Mouse (Mus musculus) hindbrain, embryonic 12.5 days (tissue): ENCODE data around the gene Lrp2. TPM values are rescaled to one million over a fixed set of nuclear protein-coding genes. Genes with fewer than 3 reads are reported as not detected.

Source experiments
- ATAC-seq: fragments of 200-750 bp; cut with Nextera tagmentation; 2 replicates; pipeline ENCODE4 v1.8.0; 2017; ENCODE audit warnings: moderate TSS enrichment; ENCODE audit not compliant: low FRiP score
- H3K27ac ChIP-seq: fragments of 300-500 bp; sonication (generic); 2 replicates; pipeline ENCODE4 v1.5.1; 2016; ENCODE audit warnings: mild to moderate bottlenecking
- H3K27me3 ChIP-seq: fragments of 300-500 bp; sonication (generic); 2 replicates; pipeline ENCODE4 v1.6.1; 2016; ENCODE audit warnings: mild to moderate bottlenecking
- H3K36me3 ChIP-seq: fragments of 300-500 bp; sonication (generic); 2 replicates; pipeline ENCODE4 v1.6.1; 2016; ENCODE audit warnings: mild to moderate bottlenecking
- H3K4me1 ChIP-seq: fragments of 300-500 bp; sonication (generic); 2 replicates; pipeline ENCODE4 v1.6.1; 2016
- H3K4me2 ChIP-seq: fragments of 300-500 bp; sonication (generic); replicated peaks from 2 replicates; pipeline ENCODE4 v1.6.1; 2016; ENCODE audit warnings: mild to moderate bottlenecking
- H3K4me3 ChIP-seq: fragments of 300-500 bp; sonication (generic); 2 replicates; pipeline ENCODE4 v1.5.1; 2016; ENCODE audit warnings: mild to moderate bottlenecking
- H3K9ac ChIP-seq: fragments of 300-500 bp; sonication (generic); 2 replicates; pipeline ENCODE4 v1.6.1; 2016; ENCODE audit warnings: mild to moderate bottlenecking, moderate library complexity
- H3K9me3 ChIP-seq: fragments of 300-500 bp; sonication (generic); replicated peaks from 2 replicates; pipeline ENCODE4 v1.6.1; 2016; ENCODE audit warnings: mild to moderate bottlenecking
- WGBS: fragments of 180-500 bp; shearing (Covaris S2); methylation state at CpG from one replicate; pipeline ENCODE4 v1.1.7; 2016; 5-methylcytosine and 5-hydroxymethylcytosine counted together
- polyA plus RNA-seq: library from polyadenylated mRNA; unstranded; fragments of >200 nt; fragmentation: Nextera tagmentation; extraction: Ambion mirVana; gene quantifications from 2 replicates; pipeline ENCODE4 v1.2.1, GENCODE M21; 2016

Gene Lrp2
- polyA plus RNA-seq, 1 experiment from 2014 or later = 3.2 TPM

GRCm38 (mm10) chr2:69475177-69475576, 110.7 kb downstream of the Lrp2 start:
- Histone ChIP-seq H3K4me2 (no peak overlapping the region), H3K4me3 (no peak overlapping the region), H3K4me1 (no peaks in the 10 kb centered on the region), H3K9me3 (no peaks in the 10 kb centered on the region), H3K36me3 (no peaks in the 10 kb centered on the region), H3K9ac (no peak overlapping the region), H3K27ac (no peak overlapping the region), H3K27me3 (no peaks in the 10 kb centered on the region)
- WGBS = 90% methylated on average over 9 of the region's 9 CpGs
- no peak for ATAC-seq

GRCm38 (mm10) chr2:69471837-69472236, 114.0 kb downstream of the Lrp2 start:
- Histone ChIP-seq H3K9me3 (no peaks in the 10 kb centered on the region), H3K4me3 (no peak overlapping the region), H3K9ac (no peak overlapping the region), H3K27ac (no peak overlapping the region), H3K27me3 (no peaks in the 10 kb centered on the region), H3K4me1 (no peaks in the 10 kb centered on the region), H3K36me3 (no peaks in the 10 kb centered on the region), H3K4me2 (no peak overlapping the region)
- no peak for ATAC-seq
- 89% methylated on average over 4 of the region's 4 CpGs for WGBS

GRCm38 (mm10) chr2:69463609-69464008, 122.3 kb downstream of the Lrp2 start:
- no peak overlapping the region for H3K9ac ChIP-seq
- H3K27ac ChIP-seq = no peak overlapping the region
- 0 out of 2 replicates have a peak, but pooled peaks cover 4% of the 10 kb centered on the region for H3K36me3 ChIP-seq
- 88% methylated on average over 6 of the region's 6 CpGs for WGBS
- H3K4me1 ChIP-seq = no peaks in the 10 kb centered on the region
- no peak overlapping the region for H3K4me2 ChIP-seq
- no peaks in the 10 kb centered on the region for H3K27me3 ChIP-seq
- no peaks in the 10 kb centered on the region for H3K9me3 ChIP-seq
- no peak for ATAC-seq
- H3K4me3 ChIP-seq = no peak overlapping the region

- WGBS = 88% methylated on average over 17 of the region's 17 CpGs
- ATAC-seq = no peak
- H3K27ac ChIP-seq = no peak overlapping the region
Measured at GRCm38 (mm10) chr2:69459481-69459880, 126.4 kb downstream of the Lrp2 start.

GRCm38 (mm10) chr2:69451128-69451527, 134.7 kb downstream of the Lrp2 start:
- H3K27ac ChIP-seq = no peak overlapping the region
- H3K9me3 ChIP-seq = no peaks in the 10 kb centered on the region
- no peak overlapping the region for H3K9ac ChIP-seq
- no peak overlapping the region for H3K4me2 ChIP-seq
- H3K27me3 ChIP-seq = no peaks in the 10 kb centered on the region
- 91% methylated on average over 5 of the region's 5 CpGs for WGBS
- H3K4me1 ChIP-seq = no peaks in the 10 kb centered on the region
- no peak overlapping the region for H3K4me3 ChIP-seq
- no peaks in the 10 kb centered on the region for H3K36me3 ChIP-seq
- ATAC-seq = no peak

More at GRCm38 (mm10) chr2:69459481-69459880, 126.4 kb downstream of the Lrp2 start:
- Histone ChIP-seq H3K9ac (no peak overlapping the region), H3K4me1 (no peaks in the 10 kb centered on the region), H3K4me2 (no peak overlapping the region), H3K9me3 (no peaks in the 10 kb centered on the region), H3K4me3 (no peak overlapping the region), H3K36me3 (0 out of 2 replicates have a peak, but pooled peaks cover 4% of the 10 kb centered on the region), H3K27me3 (no peaks in the 10 kb centered on the region)

- Histone ChIP-seq H3K4me3 (no peak overlapping the region), H3K9me3 (no peaks in the 10 kb centered on the region), H3K27me3 (no peaks in the 10 kb centered on the region), H3K36me3 (no peaks in the 10 kb centered on the region), H3K9ac (no peak overlapping the region), H3K27ac (no peak overlapping the region), H3K4me1 (no peaks in the 10 kb centered on the region), H3K4me2 (no peak overlapping the region)
- ATAC-seq = no peak
- 94% methylated on average over 4 of the region's 4 CpGs for WGBS
Measured at GRCm38 (mm10) chr2:69448581-69448980, 137.3 kb downstream of the Lrp2 start.

GRCm38 (mm10) chr2:69445896-69446472, 139.9 kb downstream of the Lrp2 start:
- 76% methylated on average over 4 of the region's 4 CpGs for WGBS
- no peaks in the 10 kb centered on the region for H3K4me1 ChIP-seq
- ATAC-seq = no peak
- H3K4me3 ChIP-seq = no peak overlapping the region
- no peaks in the 10 kb centered on the region for H3K36me3 ChIP-seq
- no peaks in the 10 kb centered on the region for H3K9me3 ChIP-seq
- H3K27me3 ChIP-seq = no peaks in the 10 kb centered on the region
- no peak overlapping the region for H3K27ac ChIP-seq
- H3K9ac ChIP-seq = no peak overlapping the region
- no peak overlapping the region for H3K4me2 ChIP-seq

GRCm38 (mm10) chr2:69441656-69442055, 144.2 kb downstream of the Lrp2 start:
- Histone ChIP-seq H3K36me3 (no peaks in the 10 kb centered on the region), H3K27me3 (no peaks in the 10 kb centered on the region), H3K4me2 (no peak overlapping the region), H3K9me3 (no peaks in the 10 kb centered on the region), H3K4me3 (no peak overlapping the region), H3K9ac (no peak overlapping the region), H3K27ac (no peak overlapping the region), H3K4me1 (no peaks in the 10 kb centered on the region)
- no peak for ATAC-seq
- 79% methylated on average over 3 of the region's 3 CpGs for WGBS

- Histone ChIP-seq H3K9me3 (no peaks in the 10 kb centered on the region), H3K27me3 (no peaks in the 10 kb centered on the region), H3K27ac (no peak overlapping the region), H3K4me1 (no peaks in the 10 kb centered on the region), H3K4me3 (no peak overlapping the region), H3K4me2 (no peak overlapping the region), H3K36me3 (0 out of 2 replicates have a peak, but pooled peaks cover 2% of the 10 kb centered on the region), H3K9ac (no peak overlapping the region)
- ATAC-seq = no peak
- WGBS = 35% methylated on average over 3 of the region's 3 CpGs
Measured at GRCm38 (mm10) chr2:69428116-69428515, 157.7 kb downstream of the Lrp2 start.

GRCm38 (mm10) chr2:69427141-69427540, 158.7 kb downstream of the Lrp2 start:
- H3K27me3 ChIP-seq = no peaks in the 10 kb centered on the region
- no peak overlapping the region for H3K4me2 ChIP-seq
- H3K9me3 ChIP-seq = no peaks in the 10 kb centered on the region
- no peak overlapping the region for H3K9ac ChIP-seq
- no peak overlapping the region for H3K4me3 ChIP-seq
- no peak for ATAC-seq
- H3K4me1 ChIP-seq = no peaks in the 10 kb centered on the region
- H3K36me3 ChIP-seq = 0 out of 2 replicates have a peak, but pooled peaks cover 2% of the 10 kb centered on the region
- WGBS = 93% methylated on average over 10 of the region's 10 CpGs
- no peak overlapping the region for H3K27ac ChIP-seq

GRCm38 (mm10) chr2:69426081-69426480, 159.8 kb downstream of the Lrp2 start:
- Histone ChIP-seq H3K9ac (no peak overlapping the region), H3K27ac (no peak overlapping the region), H3K4me1 (no peaks in the 10 kb centered on the region), H3K27me3 (no peaks in the 10 kb centered on the region), H3K9me3 (no peaks in the 10 kb centered on the region), H3K4me2 (no peak overlapping the region), H3K4me3 (no peak overlapping the region), H3K36me3 (no peaks in the 10 kb centered on the region)
- WGBS = 88% methylated on average over 1 of the region's 1 CpGs
- no peak for ATAC-seq

GRCm38 (mm10) chr2:69424829-69425228, 161.0 kb downstream of the Lrp2 start:
- H3K4me1 ChIP-seq = no peaks in the 10 kb centered on the region
- H3K27me3 ChIP-seq = no peaks in the 10 kb centered on the region
- 67% methylated on average over 5 of the region's 5 CpGs for WGBS
- no peak for ATAC-seq
- H3K9ac ChIP-seq = no peak overlapping the region
- no peak overlapping the region for H3K4me3 ChIP-seq
- no peaks in the 10 kb centered on the region for H3K9me3 ChIP-seq
- no peaks in the 10 kb centered on the region for H3K36me3 ChIP-seq
- no peak overlapping the region for H3K27ac ChIP-seq
- no peak overlapping the region for H3K4me2 ChIP-seq

GRCm38 (mm10) chr2:69418294-69418881, 167.5 kb downstream of the Lrp2 start:
- peak; percentile 92 for ATAC-seq
- no peaks in the 10 kb centered on the region for H3K36me3 ChIP-seq
- peak overlapping the region; percentile 5; the same call in 1 of the 2 replicates for H3K27ac ChIP-seq
- peak overlapping the region; percentile 33 for H3K4me2 ChIP-seq
- WGBS = 3% methylated on average over 11 of the region's 11 CpGs
- peaks cover 17% of the 10 kb centered on the region for H3K4me1 ChIP-seq
- H3K4me3 ChIP-seq = no peak overlapping the region
- H3K27me3 ChIP-seq = no peaks in the 10 kb centered on the region
- no peak overlapping the region for H3K9ac ChIP-seq
- no peaks in the 10 kb centered on the region for H3K9me3 ChIP-seq
